Mouse (Mus musculus): ENCODE data around the gene Mecom. TPM values are rescaled to one million over a fixed set of nuclear protein-coding genes. Genes with fewer than 3 reads are reported as not detected.

The Mecom gene
- polyA plus RNA-seq, 1 experiment from 2014 or later: 22.4 TPM

GRCm38 (mm10) chr3:30107945-30108670 lies 439.7 kb downstream of the Mecom start:
- Histone ChIP-seq H3K27me3 (replicated peaks) (no peaks in the 10 kb centered on the region), H3K4me3 (no peak overlapping the region), H3K9me3 (no peaks in the 10 kb centered on the region), H3K4me1 (peaks cover 26% of the 10 kb centered on the region), H3K9ac (no peak overlapping the region), H3K27ac (replicated peaks) (0 out of 2 replicates have a peak overlapping the region, but pooled peaks have one; percentile 36), H3K4me2 (no peak overlapping the region), H3K36me3 (no peaks in the 10 kb centered on the region)
- ATAC-seq (ENCODE audit: extremely low read depth, insufficient number of reproducible peaks, low FRiP score, low TSS enrichment): no peak
- WGBS: 74% methylated on average over 9 of the region's 9 CpGs

- peak overlapping the region; percentile 48; the same call in 1 of the 2 replicates for H3K9ac ChIP-seq
- WGBS: 21% methylated on average over 18 of the region's 18 CpGs
Measured at GRCm38 (mm10) chr3:30106481-30106880, 441.3 kb downstream of the Mecom start.

DNA sequence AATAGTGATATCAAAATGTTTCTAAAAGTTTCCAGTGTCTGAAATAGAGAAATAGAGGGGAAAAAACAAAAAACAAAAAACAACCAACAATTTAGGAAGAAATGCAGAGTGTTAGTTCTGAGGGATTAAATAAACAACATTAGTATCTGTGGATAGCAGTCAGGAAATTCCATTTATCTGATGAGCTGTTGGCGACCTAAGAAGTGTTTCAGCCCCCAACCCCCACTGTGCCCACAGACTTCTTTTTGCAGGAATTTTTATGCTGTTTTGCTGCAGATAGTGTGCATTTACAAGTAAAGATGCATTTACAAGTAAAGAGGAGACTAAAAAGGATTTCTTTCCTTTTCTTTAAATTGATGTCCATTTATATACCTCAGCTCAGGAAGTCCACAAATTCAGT lies 441.9 kb downstream of the Mecom start:
- H3K36me3 ChIP-seq: no peaks in the 10 kb centered on the region
- no peaks in the 10 kb centered on the region for H3K9me3 ChIP-seq
- H3K4me3 ChIP-seq: no peak overlapping the region
- no peak for ATAC-seq (ENCODE audit: extremely low read depth, insufficient number of reproducible peaks, low FRiP score, low TSS enrichment)
- H3K27me3 ChIP-seq (replicated peaks): no peaks in the 10 kb centered on the region
- peak overlapping the region; percentile 90 for H3K27ac ChIP-seq (replicated peaks)
- peaks cover 26% of the 10 kb centered on the region for H3K4me1 ChIP-seq
- 22% methylated on average over 1 of the region's 1 CpGs for WGBS
- peak overlapping the region; percentile 60 for H3K4me2 ChIP-seq
- no peak overlapping the region for H3K9ac ChIP-seq

More at GRCm38 (mm10) chr3:30106481-30106880, 441.3 kb downstream of the Mecom start:
- no peaks in the 10 kb centered on the region for H3K27me3 ChIP-seq (replicated peaks)
- H3K27ac ChIP-seq (replicated peaks): peak overlapping the region; percentile 90
- peak; percentile 63; the same call in 1 of the 2 replicates for ATAC-seq (ENCODE audit: extremely low read depth, insufficient number of reproducible peaks, low FRiP score, low TSS enrichment)
- H3K4me1 ChIP-seq: peaks cover 26% of the 10 kb centered on the region
- H3K4me3 ChIP-seq: peak overlapping the region; percentile 30
- peak overlapping the region; percentile 60 for H3K4me2 ChIP-seq
- H3K36me3 ChIP-seq: no peaks in the 10 kb centered on the region
- no peaks in the 10 kb centered on the region for H3K9me3 ChIP-seq

GRCm38 (mm10) chr3:30105194-30105823 lies 442.5 kb downstream of the Mecom start:
- 21% methylated on average over 15 of the region's 15 CpGs for WGBS
- no peaks in the 10 kb centered on the region for H3K36me3 ChIP-seq
- peak overlapping the region; percentile 29 for H3K4me3 ChIP-seq

GRCm38 (mm10) chr3:30104515-30105098 lies 443.2 kb downstream of the Mecom start:
- 39% methylated on average over 4 of the region's 4 CpGs for WGBS
- 0 out of 2 replicates have a peak overlapping the region, but pooled peaks have one; percentile 47 for H3K9ac ChIP-seq
- H3K4me1 ChIP-seq: peaks cover 26% of the 10 kb centered on the region
- no peaks in the 10 kb centered on the region for H3K36me3 ChIP-seq
- no peak for ATAC-seq (ENCODE audit: extremely low read depth, insufficient number of reproducible peaks, low FRiP score, low TSS enrichment)
- H3K4me3 ChIP-seq: peak overlapping the region; percentile 29
- H3K9me3 ChIP-seq: no peaks in the 10 kb centered on the region
- H3K27ac ChIP-seq (replicated peaks): peak overlapping the region; percentile 90
- H3K27me3 ChIP-seq (replicated peaks): no peaks in the 10 kb centered on the region
- peak overlapping the region; percentile 60 for H3K4me2 ChIP-seq

More at GRCm38 (mm10) chr3:30105194-30105823, 442.5 kb downstream of the Mecom start:
- Histone ChIP-seq H3K9me3 (no peaks in the 10 kb centered on the region), H3K27me3 (replicated peaks) (no peaks in the 10 kb centered on the region), H3K27ac (replicated peaks) (peak overlapping the region; percentile 90), H3K9ac (peak overlapping the region; percentile 63), H3K4me2 (peak overlapping the region; percentile 60), H3K4me1 (peaks cover 26% of the 10 kb centered on the region)
- ATAC-seq (ENCODE audit: extremely low read depth, insufficient number of reproducible peaks, low FRiP score, low TSS enrichment): 0 out of 2 replicates have a peak, but pooled peaks have one; percentile 37

GRCm38 (mm10) chr3:30101146-30101545 lies 446.7 kb downstream of the Mecom start:
- Histone ChIP-seq H3K27ac (replicated peaks) (no peak overlapping the region), H3K4me3 (no peak overlapping the region), H3K9ac (no peak overlapping the region), H3K4me1 (peaks cover 26% of the 10 kb centered on the region), H3K36me3 (no peaks in the 10 kb centered on the region), H3K27me3 (replicated peaks) (no peaks in the 10 kb centered on the region), H3K4me2 (no peak overlapping the region), H3K9me3 (no peaks in the 10 kb centered on the region)
- ATAC-seq (ENCODE audit: extremely low read depth, insufficient number of reproducible peaks, low FRiP score, low TSS enrichment): no peak
- 79% methylated on average over 4 of the region's 4 CpGs for WGBS

GRCm38 (mm10) chr3:30097713-30098112 lies 450.1 kb downstream of the Mecom start:
- peak overlapping the region; percentile 45 for H3K27ac ChIP-seq (replicated peaks)
- no peak for ATAC-seq (ENCODE audit: extremely low read depth, insufficient number of reproducible peaks, low FRiP score, low TSS enrichment)

DNA sequence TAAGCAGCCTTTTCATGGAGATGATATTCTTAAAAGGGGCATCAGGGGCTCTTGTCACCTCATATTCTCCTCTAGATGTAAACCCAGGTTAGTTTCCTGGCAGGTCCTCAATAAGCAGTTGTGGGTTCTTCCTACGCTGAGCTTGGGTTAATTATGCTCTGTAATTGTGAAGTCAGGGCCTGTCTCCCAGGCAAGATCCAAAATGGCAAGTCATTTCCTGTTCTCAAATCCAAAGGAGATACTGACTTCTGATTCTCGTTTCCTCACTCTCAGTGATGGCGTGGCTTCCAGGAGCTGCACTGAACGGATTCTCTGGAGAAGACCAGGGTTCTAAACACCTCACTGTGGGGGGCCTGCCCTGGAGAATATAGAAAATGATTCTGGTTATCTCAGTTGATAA lies 450.7 kb downstream of the Mecom start:
- WGBS: 37% methylated on average over 4 of the region's 4 CpGs
- Histone ChIP-seq H3K27ac (replicated peaks) (peak overlapping the region; percentile 45; the same call in 1 of the 2 replicates), H3K36me3 (no peaks in the 10 kb centered on the region), H3K9ac (no peak overlapping the region), H3K4me1 (peaks cover 17% of the 10 kb centered on the region), H3K27me3 (replicated peaks) (no peaks in the 10 kb centered on the region), H3K4me2 (no peak overlapping the region), H3K9me3 (no peaks in the 10 kb centered on the region), H3K4me3 (no peak overlapping the region)
- no peak for ATAC-seq (ENCODE audit: extremely low read depth, insufficient number of reproducible peaks, low FRiP score, low TSS enrichment)

More at GRCm38 (mm10) chr3:30097713-30098112, 450.1 kb downstream of the Mecom start:
- Histone ChIP-seq H3K36me3 (no peaks in the 10 kb centered on the region), H3K9ac (no peak overlapping the region), H3K27me3 (replicated peaks) (no peaks in the 10 kb centered on the region), H3K4me3 (no peak overlapping the region), H3K4me2 (no peak overlapping the region), H3K4me1 (peaks cover 14% of the 10 kb centered on the region), H3K9me3 (no peaks in the 10 kb centered on the region)
- WGBS: 57% methylated on average over 3 of the region's 3 CpGs

DNA sequence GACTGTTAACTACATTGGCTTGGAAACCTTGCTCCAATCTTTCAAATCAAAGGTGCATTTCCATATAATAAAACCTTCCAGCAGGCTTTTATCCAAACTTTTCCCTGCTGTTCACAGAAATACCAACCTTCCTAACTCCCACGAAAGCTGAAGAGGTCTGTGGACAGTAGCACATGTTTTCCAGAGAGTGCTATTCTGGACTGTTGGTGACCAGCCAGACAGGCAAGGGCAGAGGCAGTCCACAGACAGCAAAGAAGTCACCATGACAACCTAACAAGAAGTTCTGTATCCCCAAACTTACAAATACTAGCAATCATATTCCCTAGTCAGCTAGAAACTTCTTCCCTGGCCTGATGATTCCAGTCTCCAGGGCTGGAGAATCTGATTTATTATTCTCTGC lies 454.8 kb downstream of the Mecom start:
- Histone ChIP-seq H3K36me3 (no peaks in the 10 kb centered on the region), H3K4me3 (no peak overlapping the region), H3K27ac (replicated peaks) (0 out of 2 replicates have a peak overlapping the region, but pooled peaks have one; percentile 10), H3K9me3 (no peaks in the 10 kb centered on the region), H3K9ac (no peak overlapping the region), H3K4me1 (peaks cover 17% of the 10 kb centered on the region), H3K4me2 (no peak overlapping the region), H3K27me3 (replicated peaks) (no peaks in the 10 kb centered on the region)
- 45% methylated on average over 1 of the region's 1 CpGs for WGBS
- no peak for ATAC-seq (ENCODE audit: extremely low read depth, insufficient number of reproducible peaks, low FRiP score, low TSS enrichment)

DNA sequence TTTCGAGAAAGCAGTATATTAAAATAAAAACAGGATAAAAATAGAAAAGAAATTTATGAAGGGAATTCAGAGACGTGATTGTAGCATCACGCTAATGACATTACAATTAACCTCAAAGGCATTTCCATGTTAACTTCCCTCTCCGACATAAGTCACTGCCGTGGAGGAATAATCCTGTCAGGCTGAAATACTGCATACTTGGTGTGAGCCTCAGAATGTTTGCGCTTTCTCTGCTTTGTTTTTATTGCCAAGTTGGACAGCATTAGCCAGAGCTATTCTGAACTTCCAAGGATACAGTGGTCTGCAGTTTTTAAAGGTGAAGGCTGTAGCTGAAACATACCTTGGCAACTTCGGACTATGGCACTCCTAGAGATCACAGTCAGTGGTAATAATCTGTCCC lies 455.3 kb downstream of the Mecom start:
- WGBS: 69% methylated on average over 7 of the region's 7 CpGs
- ATAC-seq (ENCODE audit: extremely low read depth, insufficient number of reproducible peaks, low FRiP score, low TSS enrichment): no peak
- 0 out of 2 replicates have a peak overlapping the region, but pooled peaks have one; percentile 10 for H3K27ac ChIP-seq (replicated peaks)

GRCm38 (mm10) chr3:30091860-30092259 lies 455.9 kb downstream of the Mecom start:
- H3K4me1 ChIP-seq: peaks cover 8% of the 10 kb centered on the region
- no peak overlapping the region for H3K4me3 ChIP-seq
- 62% methylated on average over 3 of the region's 3 CpGs for WGBS
- 0 out of 2 replicates have a peak overlapping the region, but pooled peaks have one; percentile 37 for H3K27ac ChIP-seq (replicated peaks)
- no peak overlapping the region for H3K4me2 ChIP-seq
- no peaks in the 10 kb centered on the region for H3K9me3 ChIP-seq
- no peaks in the 10 kb centered on the region for H3K27me3 ChIP-seq (replicated peaks)
- H3K36me3 ChIP-seq: no peaks in the 10 kb centered on the region
- no peak overlapping the region for H3K9ac ChIP-seq
- no peak for ATAC-seq (ENCODE audit: extremely low read depth, insufficient number of reproducible peaks, low FRiP score, low TSS enrichment)

More for the DNA sequence above, 455.3 kb downstream of the Mecom start:
- Histone ChIP-seq H3K27me3 (replicated peaks) (no peaks in the 10 kb centered on the region), H3K4me2 (no peak overlapping the region), H3K4me1 (peaks cover 14% of the 10 kb centered on the region), H3K9ac (no peak overlapping the region), H3K9me3 (no peaks in the 10 kb centered on the region), H3K36me3 (no peaks in the 10 kb centered on the region), H3K4me3 (no peak overlapping the region)

Data from heart, embryonic 13.5 days (tissue).